Mouse (Mus musculus) small intestine, adult 2 months (tissue): ENCODE measurements around the gene 2510009E07Rik. TPM values are rescaled to one million over a fixed set of nuclear protein-coding genes. Genes with fewer than 3 reads are reported as not detected.
A peak's percentile ranks its signal among the peaks of the same experiment; 100 is the strongest.

Experiments used
- H3K27ac ChIP-seq: fragments of 200-500 bp; 2 replicates; pipeline ENCODE4 v1.5.1; 2012; ENCODE audit warnings: low read depth, low read length, control low read depth, inconsistent platforms; ENCODE audit not compliant: insufficient read depth
- H3K27me3 ChIP-seq: fragments of 200-500 bp; 2 replicates; pipeline ENCODE4 v1.6.1; 2012; ENCODE audit warnings: mild to moderate bottlenecking, moderate library complexity, low read length, inconsistent platforms; ENCODE audit not compliant: control insufficient read depth, insufficient read depth
- H3K36me3 ChIP-seq: fragments of 200-500 bp; 2 replicates; pipeline ENCODE4 v1.6.1; 2012; ENCODE audit warnings: mild to moderate bottlenecking, low read length, control low read depth, inconsistent platforms; ENCODE audit not compliant: control insufficient read depth, insufficient read depth
- H3K4me1 ChIP-seq: fragments of 200-500 bp; 2 replicates; pipeline ENCODE4 v1.6.1; 2012; ENCODE audit warnings: low read length, inconsistent platforms, mixed read lengths; ENCODE audit not compliant: control insufficient read depth, insufficient read depth, insufficient read length
- H3K4me3 ChIP-seq: fragments of 200-500 bp; 2 replicates; pipeline ENCODE4 v1.5.1; 2012; ENCODE audit warnings: low read depth, mild to moderate bottlenecking, control low read depth, inconsistent platforms, low read length, moderate library complexity
- CTCF ChIP-seq: fragments of 200-500 bp; IDR thresholded peaks from 2 replicates; pipeline ENCODE4 v1.5.1; 2012; ENCODE audit warnings: low read depth, mild to moderate bottlenecking, control low read depth, inconsistent platforms, low read length, moderate library complexity, mixed read lengths; ENCODE audit not compliant: insufficient replicate concordance, insufficient read length; ENCODE audit errors: extremely low read depth
- POLR2A ChIP-seq: fragments of 200-500 bp; IDR thresholded peaks from 2 replicates; pipeline ENCODE4 v1.6.1; 2012; ENCODE audit warnings: low read depth, mild to moderate bottlenecking, control low read depth, inconsistent platforms, low read length, moderate library complexity
- WGBS: fragments of 180-500 bp; shearing (Covaris S2); methylation state at CpG from one replicate; pipeline ENCODE4 v1.1.7; 2018; 5-methylcytosine and 5-hydroxymethylcytosine counted together
- polyA plus RNA-seq: library from polyadenylated mRNA; depleted of rRNA; stranded (reverse); fragments of >200 nt; gene quantifications from 2 replicates; pipeline ENCODE4 v1.2.3, GENCODE M21; 2012

The 2510009E07Rik gene
- polyA plus RNA-seq, 1 experiment, result 5.3 TPM

- WGBS, result 54% methylated on average over 10 of the region's 10 CpGs
- no peaks in the 10 kb centered on the region for H3K27me3 ChIP-seq
- H3K4me3 ChIP-seq, result no peak overlapping the region
- no peaks in the 10 kb centered on the region for H3K36me3 ChIP-seq
- no peaks in the 10 kb centered on the region for H3K4me1 ChIP-seq
- no peak overlapping the region for H3K27ac ChIP-seq
- TF ChIP-seq CTCF, result no peak
- TF ChIP-seq POLR2A, result no peak
Measured at GRCm38 (mm10) chr16:21701611-21702313, 7.3 kb upstream of the 2510009E07Rik start.

- Histone ChIP-seq H3K4me3 (no peak overlapping the region), H3K4me1 (no peaks in the 10 kb centered on the region), H3K27me3 (no peaks in the 10 kb centered on the region), H3K36me3 (no peaks in the 10 kb centered on the region), H3K27ac (no peak overlapping the region)
- 83% methylated on average over 3 of the region's 3 CpGs for WGBS
- no peak for TF ChIP-seq POLR2A
- no peak for TF ChIP-seq CTCF
Measured at GRCm38 (mm10) chr16:21698136-21698535, 3.7 kb upstream of the 2510009E07Rik start.

GRCm38 (mm10) chr16:21696946-21697345, 2.5 kb upstream of the 2510009E07Rik start:
- WGBS, result 79% methylated on average over 9 of the region's 9 CpGs
- no peaks in the 10 kb centered on the region for H3K27me3 ChIP-seq

GRCm38 (mm10) chr16:21695242-21695578, 745 bp upstream of the 2510009E07Rik start:
- 15% methylated on average over 12 of the region's 12 CpGs for WGBS
- H3K27me3 ChIP-seq, result no peaks in the 10 kb centered on the region
- H3K4me3 ChIP-seq, result peak overlapping the region; percentile 63

More at GRCm38 (mm10) chr16:21696946-21697345, 2.5 kb upstream of the 2510009E07Rik start:
- Histone ChIP-seq H3K4me3 (no peak overlapping the region), H3K4me1 (no peaks in the 10 kb centered on the region), H3K27ac (no peak overlapping the region), H3K36me3 (no peaks in the 10 kb centered on the region)
- TF ChIP-seq CTCF (no peak), POLR2A (no peak)

GRCm38 (mm10) chr16:21693981-21694462, 443 bp downstream of the 2510009E07Rik start:
- H3K4me1 ChIP-seq, result no peaks in the 10 kb centered on the region
- H3K4me3 ChIP-seq, result peak overlapping the region; percentile 63
- no peaks in the 10 kb centered on the region for H3K36me3 ChIP-seq
- peak overlapping the region; percentile 11 for H3K27ac ChIP-seq
- H3K27me3 ChIP-seq, result no peaks in the 10 kb centered on the region
- 1% methylated on average over 45 of the region's 45 CpGs for WGBS
- TF ChIP-seq CTCF (no peak), POLR2A (no peak)

More at GRCm38 (mm10) chr16:21695242-21695578, 745 bp upstream of the 2510009E07Rik start:
- Histone ChIP-seq H3K4me1 (no peaks in the 10 kb centered on the region), H3K27ac (no peak overlapping the region), H3K36me3 (no peaks in the 10 kb centered on the region)
- no peak for TF ChIP-seq POLR2A
- no peak for TF ChIP-seq CTCF

- Histone ChIP-seq H3K27ac (no peak overlapping the region), H3K27me3 (no peaks in the 10 kb centered on the region), H3K36me3 (no peaks in the 10 kb centered on the region), H3K4me3 (no peak overlapping the region), H3K4me1 (no peaks in the 10 kb centered on the region)
- 62% methylated on average over 5 of the region's 5 CpGs for WGBS
- TF ChIP-seq POLR2A (no peak), CTCF (no peak)
Measured at GRCm38 (mm10) chr16:21690216-21690755, 4.2 kb downstream of the 2510009E07Rik start.

- Histone ChIP-seq H3K27ac (no peak overlapping the region), H3K4me3 (no peak overlapping the region), H3K27me3 (no peaks in the 10 kb centered on the region), H3K36me3 (no peaks in the 10 kb centered on the region), H3K4me1 (no peaks in the 10 kb centered on the region)
- 72% methylated on average over 5 of the region's 5 CpGs for WGBS
- no peak for TF ChIP-seq POLR2A
- no peak for TF ChIP-seq CTCF
Measured at GRCm38 (mm10) chr16:21689141-21689540, 5.3 kb downstream of the 2510009E07Rik start.
